Mouse (Mus musculus): Measurements from ENCODE around the gene Efcab12. TPM values are rescaled to one million over a fixed set of nuclear protein-coding genes. Genes with fewer than 3 reads are reported as not detected.

The Efcab12 gene
- polyA plus RNA-seq, 2 experiments from 2014 or later, result 0.20 TPM; not detected in 1

DNA sequence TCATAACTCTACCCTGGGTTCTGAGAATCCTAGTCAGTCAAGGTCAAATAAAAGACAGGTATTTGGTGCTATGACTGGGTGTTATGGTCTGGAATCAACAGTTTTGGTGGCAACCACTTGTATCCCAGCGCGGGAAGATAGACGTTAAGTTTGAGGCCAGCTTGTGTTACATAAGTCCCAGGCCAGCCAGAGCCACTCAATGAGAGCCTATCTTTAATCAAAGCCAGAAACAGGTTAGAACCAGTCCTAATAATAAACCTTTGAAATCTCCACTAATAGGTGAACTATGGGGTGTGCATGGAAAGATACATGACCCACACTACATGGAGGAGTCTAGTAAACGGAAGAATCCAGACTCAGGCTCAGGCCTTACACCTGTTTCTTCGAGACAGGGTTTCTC lies 533 bp upstream of the Efcab12 start:
- no peak for ATAC-seq

DNA sequence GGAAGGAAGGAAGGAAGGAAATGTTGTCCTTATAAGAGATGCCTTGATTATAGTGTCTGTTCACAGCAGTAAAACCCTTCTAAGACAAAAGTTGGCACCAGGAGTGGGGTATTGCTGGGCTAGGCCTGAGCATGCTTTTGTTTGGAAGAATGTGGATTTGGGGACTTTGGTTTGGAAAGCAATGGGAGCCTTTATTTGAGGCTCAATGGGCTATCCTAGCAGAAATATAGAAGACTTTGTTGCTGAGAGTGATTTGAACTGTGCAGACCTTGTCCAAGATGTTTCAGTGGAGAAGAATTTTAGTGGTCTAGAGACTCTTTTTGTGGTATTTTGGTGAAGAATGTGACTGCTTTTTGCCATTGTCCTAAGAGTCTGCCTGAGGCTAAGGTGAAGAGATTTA lies 4.4 kb downstream of the Efcab12 start:
- ATAC-seq, result no peak

DNA sequence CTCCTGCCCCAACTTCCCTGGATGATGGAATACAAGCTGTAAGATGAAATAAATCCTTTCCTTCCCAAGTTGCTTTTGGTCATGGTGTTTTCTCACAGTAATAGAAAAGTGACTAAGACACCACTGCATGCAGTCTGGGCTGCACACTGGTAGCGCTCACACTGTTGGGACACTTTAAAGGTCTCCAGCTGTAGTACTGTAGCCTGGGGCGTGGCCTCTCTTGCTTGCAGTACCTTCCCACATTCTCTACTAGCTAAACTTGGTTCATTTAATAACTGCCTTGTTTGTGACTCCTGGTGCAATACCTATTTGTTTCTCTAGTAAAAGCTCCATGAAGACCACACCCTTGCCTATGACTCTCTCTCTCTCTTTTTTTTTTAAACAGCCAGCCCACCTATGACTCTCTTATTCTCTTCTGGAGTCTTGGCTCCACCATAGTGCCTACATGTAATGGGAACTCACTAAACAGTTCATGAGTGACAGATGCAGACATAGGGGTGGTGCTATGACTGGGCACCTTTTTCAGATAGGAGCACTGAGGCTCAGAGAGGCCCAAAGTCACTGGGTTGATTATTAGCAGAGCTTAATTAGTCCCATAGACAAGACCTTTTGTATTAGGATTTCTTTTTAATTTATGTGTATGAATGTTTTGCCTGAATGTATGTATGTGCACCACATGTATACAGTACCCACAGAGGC lies 5.9 kb downstream of the Efcab12 start:
- no peak for ATAC-seq

DNA sequence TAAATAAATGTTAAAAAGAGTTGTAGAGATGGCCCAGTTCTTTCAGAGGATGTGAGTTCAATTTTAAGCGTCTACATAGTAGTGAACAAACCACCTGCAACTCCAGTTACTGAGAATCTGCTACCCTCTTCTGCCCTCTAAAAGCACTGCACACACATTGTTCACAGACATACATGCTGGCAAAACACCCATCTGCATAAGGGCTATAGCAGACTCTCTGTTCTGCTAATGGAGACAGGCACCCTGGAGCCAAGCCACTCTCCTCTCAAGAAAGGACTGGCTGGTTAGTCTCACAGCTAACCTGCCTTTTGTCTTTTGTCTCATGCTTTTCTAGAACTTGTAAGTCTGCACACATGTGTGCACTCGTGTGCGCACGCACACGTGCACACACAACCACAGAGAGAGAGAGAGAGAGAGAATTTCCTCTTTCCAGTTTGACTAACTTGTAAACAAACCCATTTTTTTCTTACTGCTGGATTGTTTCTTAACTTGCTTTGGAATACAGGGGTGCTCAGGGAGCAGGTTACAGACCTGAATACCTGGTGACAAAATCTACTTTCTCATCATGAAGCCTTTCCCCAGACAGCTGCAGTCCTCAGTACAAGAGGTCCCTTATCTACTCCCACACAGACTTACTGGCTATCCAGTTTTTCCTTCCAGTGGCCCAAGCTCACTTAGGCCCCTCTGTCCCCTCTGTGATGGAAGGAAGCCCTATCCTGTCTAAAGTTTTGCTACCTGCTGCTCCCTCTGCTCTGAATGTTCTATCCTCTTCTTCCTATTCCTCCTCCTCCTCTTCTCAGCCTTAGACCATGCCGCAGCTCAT lies 7.2 kb downstream of the Efcab12 start:
- ATAC-seq, result no peak

DNA sequence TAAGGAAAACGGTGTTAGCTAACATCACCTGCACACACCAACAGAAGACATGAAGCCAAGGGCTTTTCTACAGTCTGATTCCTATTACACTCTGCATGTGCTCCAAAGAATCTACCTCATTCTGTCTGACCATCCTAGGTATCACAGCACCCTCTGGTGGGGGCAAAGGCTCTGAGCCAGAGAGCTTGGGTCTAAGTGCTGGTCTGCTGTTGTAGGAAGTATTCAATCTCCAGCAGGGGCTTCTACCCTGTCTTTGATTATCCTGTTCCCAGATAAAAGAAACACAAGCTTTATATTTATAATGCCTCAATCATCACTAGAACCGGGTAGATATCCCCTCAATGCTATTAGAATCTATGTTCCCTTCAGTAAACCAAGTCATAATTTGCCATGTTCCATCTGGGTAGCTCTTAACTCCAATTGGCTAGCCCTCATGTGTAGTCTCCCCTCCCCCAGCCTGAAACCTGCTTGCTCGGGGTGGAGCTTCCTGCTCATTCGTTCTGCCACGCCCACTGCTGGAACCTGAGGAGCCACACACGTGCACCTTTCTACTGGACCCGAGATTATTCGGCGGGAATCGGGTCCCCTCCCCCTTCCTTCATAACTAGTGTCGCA lies 14.3 kb downstream of the Efcab12 start:
- peak; percentile 98 for ATAC-seq

DNA sequence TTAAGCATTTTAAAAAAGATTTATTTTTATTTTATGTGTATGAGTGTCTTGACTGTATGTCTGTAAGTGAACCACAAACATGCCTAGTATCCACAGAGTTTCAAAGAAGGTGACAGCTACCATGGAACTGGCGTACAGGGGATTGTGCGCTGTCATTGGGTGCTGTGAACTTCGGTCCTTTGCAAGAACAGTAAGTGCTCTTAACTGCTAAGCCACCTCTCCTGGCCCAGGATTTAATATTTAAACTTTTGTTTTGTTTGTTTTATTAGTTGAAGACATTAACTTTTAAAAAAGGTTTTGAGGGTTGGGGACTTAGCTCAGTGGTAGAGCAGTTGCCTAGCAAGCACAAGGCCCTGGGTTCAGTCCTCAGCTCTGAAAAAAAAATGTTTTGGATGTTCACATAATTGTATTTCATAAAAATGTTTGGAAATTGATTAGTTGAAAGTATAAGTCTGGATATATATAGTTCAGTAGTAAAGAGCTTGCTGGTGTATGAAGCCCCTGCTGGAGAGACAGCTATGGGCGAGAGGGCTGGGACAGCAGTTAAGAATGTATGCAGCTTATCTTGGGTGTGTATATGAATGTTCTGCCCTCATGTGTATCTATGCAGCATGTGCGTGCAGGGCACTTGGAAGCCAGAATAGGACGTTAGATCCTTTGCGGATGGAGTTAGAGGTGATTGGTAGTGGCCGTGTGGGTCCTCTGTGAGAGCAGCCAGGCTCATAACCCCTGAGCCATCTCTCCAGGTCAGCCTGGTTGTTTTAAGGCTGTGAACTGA lies 16.8 kb downstream of the Efcab12 start:
- no peak for ATAC-seq

DNA sequence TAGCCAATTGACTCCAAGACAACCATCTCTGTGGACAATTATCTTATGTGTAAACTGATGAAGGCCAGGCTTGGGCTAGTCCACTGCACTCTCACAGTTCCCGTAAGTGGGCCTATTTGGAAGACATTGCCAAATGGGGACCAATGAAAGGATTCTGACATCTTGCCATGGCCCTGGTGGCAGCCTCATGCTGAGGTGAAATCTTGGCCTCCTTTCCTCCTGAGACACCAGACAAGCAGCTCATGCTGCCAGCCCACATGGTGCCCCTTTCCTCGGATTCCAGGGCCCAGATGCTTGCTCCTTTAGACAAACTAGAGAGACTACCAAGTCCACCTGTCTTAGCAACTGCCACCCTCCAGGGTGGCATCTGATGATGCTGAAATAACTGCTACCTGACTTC lies 20.1 kb downstream of the Efcab12 start:
- no peak for ATAC-seq

DNA sequence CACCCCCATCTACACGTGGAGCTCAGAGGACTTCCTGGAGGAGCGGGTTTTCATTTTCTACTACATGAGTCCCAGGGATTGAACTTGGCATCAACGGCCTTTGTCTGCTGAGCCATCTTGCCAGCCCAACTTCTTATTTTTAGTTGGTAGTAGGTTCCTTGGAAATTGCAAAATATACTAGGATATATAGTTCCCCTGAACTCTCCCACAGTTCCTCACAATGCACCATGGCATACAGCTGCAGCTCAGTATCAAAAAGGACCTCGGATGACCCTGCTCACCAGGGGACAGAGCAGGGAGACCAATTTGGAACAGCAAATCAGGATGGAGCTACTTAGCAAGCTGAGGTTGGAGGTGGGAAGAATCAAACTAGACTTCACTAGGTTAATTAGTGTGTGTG lies 23.2 kb downstream of the Efcab12 start:
- ATAC-seq, result no peak

DNA sequence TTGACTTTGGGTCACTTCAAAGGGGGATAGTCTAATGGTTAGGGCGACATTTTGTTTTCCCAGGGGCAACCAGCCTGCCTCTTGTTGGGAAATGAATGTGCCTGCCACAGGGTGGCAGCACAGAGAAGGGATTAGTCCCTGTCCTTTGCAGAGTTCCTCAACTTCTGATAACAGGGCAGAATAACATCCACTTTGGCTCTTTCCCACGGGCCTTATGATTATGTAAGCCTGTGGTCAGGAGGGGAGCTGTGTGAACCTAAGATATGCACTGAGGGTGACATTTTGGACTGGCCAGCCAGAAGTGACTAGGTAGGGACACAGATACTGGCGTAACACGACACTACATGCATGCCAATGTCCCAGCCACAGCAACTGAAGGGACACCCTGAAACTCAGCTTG lies 24.1 kb downstream of the Efcab12 start:
- ATAC-seq, result peak; percentile 75

DNA sequence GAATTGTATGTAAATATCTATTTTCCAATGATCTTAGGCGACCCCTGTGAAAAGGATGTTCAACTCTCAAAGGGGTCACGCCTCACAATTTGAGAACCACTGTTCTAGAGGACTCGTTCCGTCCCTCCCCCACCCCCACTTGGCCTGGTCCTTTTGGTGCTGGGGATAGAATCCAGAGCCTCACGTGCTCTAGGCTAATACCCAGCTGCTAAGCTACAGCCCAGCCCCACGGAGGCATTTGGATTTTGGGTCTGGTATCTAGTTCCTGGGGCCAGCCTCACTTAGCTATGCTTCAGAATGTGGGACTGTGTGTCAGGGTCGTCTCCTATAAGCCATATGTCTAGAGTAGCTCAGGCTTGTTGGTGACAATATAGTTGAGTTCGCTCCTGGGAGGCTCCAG lies 26.6 kb downstream of the Efcab12 start:
- no peak for ATAC-seq

DNA sequence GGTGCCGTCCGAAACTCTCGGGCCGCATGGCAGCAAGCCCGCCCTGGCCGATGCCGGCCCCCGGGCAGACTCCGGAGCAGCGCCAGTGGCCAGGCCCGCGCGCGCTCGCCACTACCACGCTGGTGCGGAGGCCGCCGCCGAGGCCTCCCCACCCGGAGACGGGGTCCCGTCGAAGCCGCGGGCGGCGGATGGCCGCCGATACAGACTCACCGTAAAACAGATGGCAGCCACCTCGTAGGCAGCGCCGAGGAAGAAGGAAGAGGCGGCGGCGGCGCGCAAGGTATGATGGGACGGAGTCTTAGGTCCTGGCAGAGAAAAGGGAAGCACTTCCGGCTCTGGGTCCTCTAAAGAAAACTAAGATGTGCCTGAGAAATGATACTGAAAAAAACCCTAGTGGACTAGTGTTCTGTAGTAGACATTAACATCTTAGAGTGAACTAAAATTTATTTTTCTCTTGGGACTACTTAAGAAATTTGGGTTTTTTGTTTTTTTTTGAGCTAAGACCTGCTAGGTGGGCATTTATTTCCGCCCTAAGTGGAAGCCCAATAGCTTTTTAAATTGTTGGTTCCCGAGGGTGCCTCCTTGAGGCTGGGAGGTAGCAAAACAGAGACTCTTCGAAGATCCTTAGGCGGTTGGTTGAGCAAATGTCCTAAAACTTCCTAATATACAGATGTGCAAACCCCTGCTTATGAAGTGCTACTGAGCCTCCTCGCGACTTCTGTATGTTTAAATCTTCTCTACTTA lies 29.6 kb downstream of the Efcab12 start, which contains the start of gene Rpl32:
Gene Rpl32, minus strand, starts transcription at position 260 of the 744 bp plus-strand sequence.
- ATAC-seq, result peak; percentile 93

DNA sequence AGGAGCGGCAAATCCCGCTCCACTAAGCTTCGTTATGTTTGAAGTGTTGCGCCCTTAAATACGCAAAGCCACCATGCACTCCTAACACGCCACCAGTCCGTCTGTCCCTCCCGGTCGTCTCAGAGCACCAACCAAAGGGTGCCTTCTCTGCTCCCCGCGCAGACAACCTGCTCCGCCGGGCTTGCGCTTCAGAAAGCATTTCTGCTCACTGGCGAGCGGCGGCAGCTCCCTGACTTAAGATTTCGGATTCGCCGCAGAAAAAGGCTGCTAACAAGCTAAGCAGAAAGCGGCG lies 30.1 kb downstream of the Efcab12 start:
- ATAC-seq, result peak; percentile 4

DNA sequence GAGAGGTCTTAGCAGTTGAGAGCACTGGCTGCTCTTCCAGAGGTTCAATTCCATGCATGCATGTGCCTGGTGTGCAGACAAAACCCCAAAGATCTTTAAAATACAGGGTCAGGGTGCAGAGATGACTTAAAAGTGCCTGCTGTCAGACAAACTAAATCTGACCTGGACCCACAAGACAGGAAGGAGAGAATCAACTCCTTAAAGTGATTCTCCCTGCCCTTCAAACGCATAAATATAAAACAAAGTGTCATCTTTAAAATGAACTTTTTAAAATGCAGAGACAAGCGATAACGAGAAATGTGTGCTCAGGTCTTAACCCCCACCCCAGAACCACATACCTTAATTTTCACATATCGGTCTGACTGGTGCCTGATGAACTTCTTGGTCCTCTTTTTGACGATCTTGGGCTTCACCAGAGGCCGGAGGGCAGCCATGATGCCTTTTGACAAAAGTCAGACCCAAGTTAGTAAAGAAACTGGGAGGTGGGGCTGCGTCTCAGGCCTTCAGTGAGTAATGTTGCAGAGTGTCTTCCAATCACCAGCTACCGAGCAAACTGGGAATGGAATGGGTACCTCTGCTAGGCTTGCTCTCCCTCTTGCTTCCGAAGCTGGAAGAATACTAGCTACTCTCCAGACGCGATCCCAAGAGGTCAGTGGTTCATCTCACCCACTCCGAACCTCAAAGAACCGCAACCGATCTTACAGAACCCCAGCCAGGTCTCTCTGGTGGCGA lies 30.6 kb downstream of the Efcab12 start:
- ATAC-seq, result no peak

DNA sequence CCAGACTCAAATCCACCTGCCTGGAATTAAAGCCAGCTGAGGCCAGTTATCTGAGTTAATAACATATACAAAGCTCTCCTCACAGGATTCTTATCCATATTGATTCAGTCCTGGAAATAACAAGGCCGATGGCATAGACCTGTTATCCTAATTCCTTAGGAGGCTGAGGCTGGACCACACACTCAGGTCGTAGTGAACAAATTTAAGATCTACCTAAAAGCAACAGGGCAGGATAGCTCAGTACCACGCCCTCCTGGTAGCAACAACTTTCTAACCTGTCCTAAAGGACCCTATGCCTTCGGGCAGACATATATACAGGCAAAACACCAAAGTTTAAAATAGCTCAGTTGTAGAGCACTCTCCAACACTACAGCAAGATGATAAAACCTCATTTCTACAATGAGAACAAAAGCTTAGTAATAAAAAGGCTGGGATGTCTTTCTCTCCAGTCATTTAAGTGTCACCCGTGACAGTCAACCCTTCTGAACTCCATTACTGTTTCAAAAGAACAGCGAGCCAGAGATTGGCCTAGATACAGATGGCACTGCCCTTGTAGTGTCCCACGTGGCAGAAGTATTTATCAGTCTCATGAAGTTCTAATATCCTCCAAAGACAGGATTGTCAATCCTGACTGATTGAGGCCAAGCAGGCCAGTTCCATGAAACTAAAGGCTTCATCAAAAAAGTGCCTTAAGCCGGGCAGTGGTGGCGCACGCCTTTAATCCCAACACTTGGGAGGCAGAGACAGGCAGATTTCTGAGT lies 33.6 kb downstream of the Efcab12 start:
- ATAC-seq, result no peak

DNA sequence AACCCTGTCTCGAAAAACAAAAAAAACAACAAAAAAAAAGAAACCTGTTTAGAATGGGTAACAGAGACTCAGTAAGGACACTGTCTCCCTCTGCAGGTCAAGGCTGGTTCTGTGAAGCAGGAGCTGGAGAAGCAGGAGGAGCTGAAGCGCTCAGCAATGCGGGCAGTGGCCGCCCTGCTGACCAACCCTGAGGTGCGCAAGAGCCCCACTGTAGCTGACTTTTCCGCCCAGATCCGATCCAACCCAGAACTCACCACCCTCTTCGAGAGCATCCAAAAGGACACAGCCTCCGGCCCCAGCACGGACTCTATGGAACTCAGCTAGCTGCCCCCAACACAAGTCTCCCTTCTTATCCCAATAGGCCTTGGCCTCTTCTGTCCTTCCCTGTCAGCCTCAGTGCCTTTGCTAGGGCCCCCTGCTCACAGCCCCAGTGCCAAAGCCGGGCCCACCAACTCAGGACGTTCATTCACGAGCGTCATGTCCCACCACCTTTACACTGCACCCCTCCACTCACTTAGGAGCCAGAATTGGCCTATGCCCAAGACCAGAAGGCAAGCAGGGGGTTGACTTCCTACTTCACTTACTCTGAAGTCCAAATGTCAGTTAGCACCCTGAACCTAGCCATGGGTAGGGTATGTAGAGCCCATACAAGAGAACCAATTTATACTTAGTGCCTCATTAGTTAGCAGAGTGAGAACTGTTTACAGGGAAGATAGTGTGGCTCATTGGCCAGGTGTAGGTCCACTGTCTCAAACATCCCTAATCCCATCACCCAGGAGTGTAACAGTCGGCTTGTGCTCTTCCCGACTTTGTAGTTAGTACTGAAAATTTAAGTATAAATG lies 34.5 kb downstream of the Efcab12 start:
- ATAC-seq, result peak; percentile 44

DNA sequence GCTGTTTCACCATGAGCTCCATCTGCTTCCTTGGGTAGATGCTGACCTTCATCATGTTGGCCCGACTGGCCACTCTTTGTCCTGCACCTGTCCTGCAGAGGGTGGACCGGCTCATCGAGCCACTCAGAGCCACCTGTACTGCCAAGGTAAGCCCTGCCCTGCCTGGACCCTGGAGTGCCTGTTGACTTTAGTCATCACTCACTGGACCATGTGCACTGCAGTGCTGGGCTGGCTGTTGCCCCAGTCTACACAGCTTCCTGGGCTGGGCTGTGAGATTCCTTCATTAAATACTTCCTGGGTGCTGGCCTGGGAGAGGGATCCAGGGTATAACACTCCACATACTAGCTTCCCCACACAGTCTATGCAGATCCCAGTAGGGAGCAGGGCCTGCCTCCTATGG lies 36.4 kb downstream of the Efcab12 start:
- ATAC-seq, result no peak

DNA sequence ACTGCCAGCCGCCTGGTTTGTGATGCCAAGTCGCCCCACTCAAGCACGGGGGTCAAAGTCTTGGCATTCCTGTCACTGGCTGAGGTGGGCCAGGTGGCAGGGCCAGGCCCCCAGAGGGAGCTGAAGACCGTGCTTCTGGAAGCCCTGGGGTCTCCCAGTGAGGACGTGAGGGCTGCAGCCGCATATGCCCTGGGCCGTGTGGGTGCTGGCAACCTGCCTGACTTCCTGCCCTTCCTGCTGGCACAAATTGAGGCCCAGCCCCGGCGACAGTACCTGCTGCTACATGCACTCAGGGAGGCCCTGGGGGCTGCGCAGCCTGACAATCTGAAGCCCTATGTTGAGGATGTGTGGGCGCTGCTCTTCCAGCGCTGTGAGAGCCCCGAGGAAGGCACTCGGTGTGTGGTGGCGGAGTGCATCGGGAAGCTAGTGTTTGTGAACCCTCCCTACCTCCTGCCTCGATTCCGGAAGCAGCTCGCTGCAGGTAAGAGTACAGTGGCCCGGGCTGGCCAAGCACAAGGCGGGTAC lies 45.5 kb downstream of the Efcab12 start:
- peak; percentile 79 for ATAC-seq

DNA sequence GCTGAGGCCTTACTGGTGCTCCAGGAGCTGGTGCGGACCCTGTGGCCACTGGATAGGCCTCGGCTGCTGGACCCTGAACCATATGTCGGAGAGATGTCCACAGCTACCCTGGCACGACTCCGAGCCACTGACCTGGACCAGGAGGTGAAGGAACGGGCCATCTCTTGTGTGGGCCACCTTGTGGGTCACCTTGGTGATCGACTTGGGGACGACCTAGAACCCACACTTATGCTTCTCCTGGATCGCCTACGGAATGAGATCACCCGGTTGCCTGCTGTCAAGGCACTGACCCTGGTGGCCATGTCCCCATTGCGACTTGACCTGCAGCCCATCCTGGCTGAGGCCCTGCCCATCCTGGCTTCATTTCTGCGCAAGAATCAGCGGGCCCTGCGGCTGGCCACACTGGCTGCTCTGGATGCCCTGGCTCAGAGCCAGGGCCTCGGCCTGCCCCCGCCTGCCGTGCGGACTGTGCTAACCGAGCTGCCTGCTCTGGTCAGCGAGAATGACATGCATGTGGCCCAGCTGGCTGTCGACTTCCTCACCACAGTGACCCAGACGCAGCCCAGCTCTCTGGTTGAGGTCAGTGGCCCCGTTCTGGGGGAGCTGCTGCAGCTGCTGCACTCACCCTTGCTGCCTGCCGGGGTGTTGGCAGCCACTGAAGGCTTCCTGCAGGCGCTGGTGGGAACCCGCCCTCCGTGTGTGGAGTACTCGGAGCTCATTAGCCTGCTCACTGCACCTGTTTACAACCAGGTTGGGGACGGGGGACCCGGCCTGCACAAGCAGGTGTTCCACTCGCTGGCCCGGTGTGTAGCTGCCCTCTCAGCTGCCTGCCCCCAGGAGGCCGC lies 46.1 kb downstream of the Efcab12 start:
- ATAC-seq, result peak; percentile 57

DNA sequence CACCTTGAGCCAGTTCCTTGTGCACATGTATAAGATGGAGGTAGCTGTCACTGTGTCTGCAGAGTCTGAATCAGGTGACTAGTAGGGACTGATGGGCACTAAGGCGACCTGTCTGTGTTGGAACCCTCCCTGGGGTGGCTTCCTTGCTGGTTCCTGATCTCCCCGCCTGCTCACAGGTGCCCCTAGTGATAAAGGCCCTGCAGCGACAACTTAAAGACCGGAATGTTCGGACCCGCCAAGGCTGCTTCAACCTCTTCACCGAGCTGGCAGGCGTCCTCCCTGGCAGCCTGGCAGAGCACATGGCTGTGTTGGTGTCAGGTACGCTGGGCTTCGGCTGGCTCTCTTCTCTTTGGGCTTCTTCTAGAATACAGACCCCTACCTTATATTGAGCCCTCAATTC lies 47.2 kb downstream of the Efcab12 start:
- ATAC-seq, result no peak
